Mouse (Mus musculus) heart, embryonic 16.5 days (tissue): ENCODE data around the gene Asb15. TPM values are rescaled to one million over a fixed set of nuclear protein-coding genes. Genes with fewer than 3 reads are reported as not detected.

ENCODE experiments used
- ATAC-seq: fragments of 200-750 bp; cut with Nextera tagmentation; replicated peaks from 2 replicates; pipeline ENCODE4 v1.8.0; 2017; ENCODE audit warnings: moderate number of reproducible peaks; ENCODE audit not compliant: insufficient read depth, low FRiP score; ENCODE audit errors: extremely low read depth
- H3K27ac ChIP-seq: fragments of 300-500 bp; sonication (generic); 2 replicates; pipeline ENCODE4 v1.5.1; 2014; ENCODE audit warnings: mild to moderate bottlenecking, low read length, control low read depth, moderate library complexity
- H3K27me3 ChIP-seq: fragments of 300-500 bp; sonication (generic); 2 replicates; pipeline ENCODE4 v1.6.1; 2014; ENCODE audit warnings: low read length, mixed read lengths; ENCODE audit not compliant: control insufficient read depth, insufficient read depth
- H3K36me3 ChIP-seq: fragments of 300-500 bp; sonication (generic); 2 replicates; pipeline ENCODE4 v1.6.1; 2014; ENCODE audit not compliant: control insufficient read depth, insufficient read depth
- H3K4me1 ChIP-seq: fragments of 300-500 bp; sonication (generic); 2 replicates; pipeline ENCODE4 v1.6.1; 2014; ENCODE audit warnings: low read length, mixed read lengths; ENCODE audit not compliant: control insufficient read depth, insufficient read depth
- H3K4me2 ChIP-seq: fragments of 300-500 bp; sonication (generic); 2 replicates; pipeline ENCODE4 v1.6.1; 2014; ENCODE audit warnings: low read depth, mild to moderate bottlenecking, control low read depth, low read length
- H3K4me3 ChIP-seq: fragments of 300-500 bp; sonication (generic); 2 replicates; pipeline ENCODE4 v1.5.1; 2014; ENCODE audit warnings: mild to moderate bottlenecking, control low read depth, low read length
- H3K9ac ChIP-seq: fragments of 300-500 bp; sonication (generic); 2 replicates; pipeline ENCODE4 v1.6.1; 2014; ENCODE audit warnings: low read length, control low read depth
- H3K9me3 ChIP-seq: fragments of 300-500 bp; sonication (generic); replicated peaks from 2 replicates; pipeline ENCODE4 v1.6.1; 2016; ENCODE audit warnings: low read length; ENCODE audit not compliant: control insufficient read depth
- WGBS: fragments of 180-500 bp; shearing (Covaris S2); extraction: QIAGEN DNeasy Blood & Tissue Kit; methylation state at CpG from one replicate; pipeline ENCODE4 v1.1.7; 2014; 5-methylcytosine and 5-hydroxymethylcytosine counted together
- polyA plus RNA-seq: library from polyadenylated mRNA; unstranded; fragments of >200 nt; fragmentation: Nextera tagmentation; extraction: Ambion mirVana; gene quantifications from 2 replicates; pipeline ENCODE4 v1.2.1, GENCODE M21; 2015

Gene Asb15
- polyA plus RNA-seq = 0.69 and 0.93 TPM in 2 replicates

- no peaks in the 10 kb centered on the region for H3K9me3 ChIP-seq
- H3K4me3 ChIP-seq = peak within 1 kb of the TSS; percentile 92
- peaks cover 35% of the 10 kb centered on the region for H3K4me1 ChIP-seq
- ATAC-seq = no peak
- 42% methylated on average over 2 of the region's 2 CpGs for WGBS
- H3K4me2 ChIP-seq = peak within 1 kb of the TSS; percentile 89
- H3K27ac ChIP-seq = peak within 1 kb of the TSS; percentile 80
- no peaks in the 10 kb centered on the region for H3K36me3 ChIP-seq
- peak within 1 kb of the TSS; percentile 86 for H3K9ac ChIP-seq
- no peaks in the 10 kb centered on the region for H3K27me3 ChIP-seq
Observed at GRCm38 (mm10) chr6:24528064-24528243, at the start of gene Asb15. TSS of gene Asb15 (plus strand) at chr6:24528144.

GRCm38 (mm10) chr6:24486530-24486929 lies 41.4 kb upstream of the Asb15 start:
- 68% methylated on average over 5 of the region's 5 CpGs for WGBS
- no peak overlapping the region for H3K4me2 ChIP-seq
- ATAC-seq = no peak
- H3K27ac ChIP-seq = no peak overlapping the region
- no peak overlapping the region for H3K4me3 ChIP-seq
- H3K4me1 ChIP-seq = no peaks in the 10 kb centered on the region
- H3K36me3 ChIP-seq = no peaks in the 10 kb centered on the region
- no peaks in the 10 kb centered on the region for H3K9me3 ChIP-seq
- H3K27me3 ChIP-seq = no peaks in the 10 kb centered on the region
- H3K9ac ChIP-seq = no peak overlapping the region

GRCm38 (mm10) chr6:24490341-24490740 lies 37.6 kb upstream of the Asb15 start:
- 0% methylated on average over 1 of the region's 1 CpGs for WGBS
- ATAC-seq = no peak
- Histone ChIP-seq H3K27ac (no peak overlapping the region), H3K4me3 (no peak overlapping the region), H3K4me2 (no peak overlapping the region), H3K36me3 (no peaks in the 10 kb centered on the region), H3K9me3 (no peaks in the 10 kb centered on the region), H3K4me1 (no peaks in the 10 kb centered on the region), H3K9ac (no peak overlapping the region), H3K27me3 (no peaks in the 10 kb centered on the region)

- Histone ChIP-seq H3K4me2 (no peak overlapping the region), H3K9me3 (no peaks in the 10 kb centered on the region), H3K27ac (no peak overlapping the region), H3K27me3 (no peaks in the 10 kb centered on the region), H3K4me3 (no peak overlapping the region), H3K4me1 (no peaks in the 10 kb centered on the region), H3K9ac (no peak overlapping the region), H3K36me3 (no peaks in the 10 kb centered on the region)
- no peak for ATAC-seq
- WGBS = 67% methylated on average over 2 of the region's 2 CpGs
Observed at GRCm38 (mm10) chr6:24504141-24504540, 23.8 kb upstream of the Asb15 start.

GRCm38 (mm10) chr6:24514552-24515284 lies 13.2 kb upstream of the Asb15 start, which contains the start of gene Iqub:
TSS of gene Iqub (minus strand) at chr6:24515067.
- ATAC-seq = peak; percentile 83
- WGBS = 15% methylated on average over 13 of the region's 13 CpGs
- no peak within 1 kb of the TSS for H3K27ac ChIP-seq
- H3K27me3 ChIP-seq = no peaks in the 10 kb centered on the region
- no peaks in the 10 kb centered on the region for H3K9me3 ChIP-seq
- no peak within 1 kb of the TSS for H3K4me3 ChIP-seq
- peak within 1 kb of the TSS; percentile 38 for H3K4me2 ChIP-seq
- H3K36me3 ChIP-seq = peaks cover 6% of the 10 kb centered on the region
- H3K9ac ChIP-seq = no peak within 1 kb of the TSS
- no peaks in the 10 kb centered on the region for H3K4me1 ChIP-seq

GRCm38 (mm10) chr6:24516197-24516596 lies 11.7 kb upstream of the Asb15 start:
- WGBS = 42% methylated on average over 2 of the region's 2 CpGs
- Histone ChIP-seq H3K27me3 (no peaks in the 10 kb centered on the region), H3K36me3 (peaks cover 12% of the 10 kb centered on the region), H3K9me3 (no peaks in the 10 kb centered on the region), H3K4me1 (no peaks in the 10 kb centered on the region), H3K27ac (no peak overlapping the region), H3K4me3 (no peak overlapping the region), H3K9ac (no peak overlapping the region), H3K4me2 (no peak overlapping the region)
- no peak for ATAC-seq

- H3K27ac ChIP-seq = no peak overlapping the region
- H3K4me2 ChIP-seq = peak overlapping the region; percentile 89
Observed at GRCm38 (mm10) chr6:24525705-24526104, 2.2 kb upstream of the Asb15 start.

GRCm38 (mm10) chr6:24527155-24528063 lies 535 bp upstream of the Asb15 start, which contains the start of gene Ndufa5:
TSS of gene Ndufa5 (minus strand) at chr6:24528013.
- Histone ChIP-seq H3K36me3 (peaks cover 2% of the 10 kb centered on the region), H3K4me3 (peak within 1 kb of the TSS; percentile 92), H3K27me3 (no peaks in the 10 kb centered on the region), H3K9ac (peak within 1 kb of the TSS; percentile 86), H3K4me1 (peaks cover 34% of the 10 kb centered on the region), H3K4me2 (peak within 1 kb of the TSS; percentile 89), H3K27ac (peak within 1 kb of the TSS; percentile 80), H3K9me3 (no peaks in the 10 kb centered on the region)
- ATAC-seq = peak; percentile 97
- under 1% methylated on average over 53 of the region's 53 CpGs for WGBS

More at GRCm38 (mm10) chr6:24525705-24526104, 2.2 kb upstream of the Asb15 start:
- Histone ChIP-seq H3K36me3 (peaks cover 19% of the 10 kb centered on the region), H3K4me3 (peak overlapping the region; percentile 92; the same call in 1 of the 2 replicates), H3K27me3 (no peaks in the 10 kb centered on the region), H3K4me1 (peaks cover 22% of the 10 kb centered on the region), H3K9me3 (no peaks in the 10 kb centered on the region), H3K9ac (no peak overlapping the region)
- ATAC-seq = no peak
- 58% methylated on average over 3 of the region's 3 CpGs for WGBS

GRCm38 (mm10) chr6:24530166-24530565 lies 2.2 kb downstream of the Asb15 start:
- Histone ChIP-seq H3K9ac (peak overlapping the region; percentile 1; the same call in 1 of the 2 replicates), H3K27me3 (no peaks in the 10 kb centered on the region), H3K27ac (no peak overlapping the region; the same call in 1 of the 2 replicates), H3K36me3 (no peaks in the 10 kb centered on the region), H3K4me3 (peak overlapping the region; percentile 31), H3K4me2 (peak overlapping the region; percentile 56), H3K4me1 (peaks cover 36% of the 10 kb centered on the region), H3K9me3 (no peaks in the 10 kb centered on the region)
- no peak for ATAC-seq
- WGBS = 11% methylated on average over 4 of the region's 4 CpGs
